Mouse (Mus musculus) MEL (cell line): ENCODE measurements around the gene Crbn. TPM values are rescaled to one million over a fixed set of nuclear protein-coding genes. Genes with fewer than 3 reads are reported as not detected.

Source experiments
- DNase-seq: peaks from one replicate; pipeline ENCODE4 v3.0.0; 2011; ENCODE audit warnings: low read depth, low spot score
- H3K27ac ChIP-seq: 2 replicates; pipeline ENCODE4 v1.5.1; 2012; ENCODE audit warnings: low read depth, mild to moderate bottlenecking, control low read depth, low read length, moderate library complexity; ENCODE audit not compliant: control insufficient read depth
- H3K27me3 ChIP-seq, 2 experiments: fragments of 150-350 bp in 1 of 2; sonication (generic) in 1 of 2; 2 replicates each; pipeline ENCODE4 v1.6.1; 2012; ENCODE audit warnings: low read length in 2 of 2, mild to moderate bottlenecking in 2 of 2, improper control_type of control experiment in 1 of 2, moderate library complexity in 1 of 2; ENCODE audit not compliant: insufficient read depth in 2 of 2, control insufficient read depth in 1 of 2
- H3K36me3 ChIP-seq, 2 experiments: 2 replicates each; pipeline ENCODE4 v1.6.1; 2012 to 2014; ENCODE audit warnings: low read length in 2 of 2, improper control_type of control experiment in 1 of 2, inconsistent platforms in 1 of 2, mild to moderate bottlenecking in 1 of 2; ENCODE audit not compliant: insufficient read depth in 2 of 2, control insufficient read depth in 1 of 2
- H3K4me1 ChIP-seq, 2 experiments: fragments of 150-350 bp in 1 of 2; sonication (generic) in 1 of 2; 2 replicates each; pipeline ENCODE4 v1.6.1; 2012; ENCODE audit warnings: low read length in 2 of 2, improper control_type of control experiment in 1 of 2, mild to moderate bottlenecking in 1 of 2; ENCODE audit not compliant: insufficient read depth in 2 of 2, control insufficient read depth in 1 of 2
- H3K4me3 ChIP-seq, 2 experiments: fragments of 150-350 bp in 1 of 2; sonication (generic) in 1 of 2; 2 replicates each; pipeline ENCODE4 v1.5.1; 2012; ENCODE audit warnings: low read depth in 2 of 2, low read length in 2 of 2, mild to moderate bottlenecking in 2 of 2, moderate library complexity in 2 of 2, control low read depth in 1 of 2, improper control_type of control experiment in 1 of 2; ENCODE audit not compliant: control insufficient read depth in 1 of 2, insufficient read depth in 1 of 2
- H3K79me2 ChIP-seq: 2 replicates; pipeline ENCODE4 v1.6.1; 2012; ENCODE audit warnings: mild to moderate bottlenecking, low read length, moderate library complexity; ENCODE audit not compliant: control insufficient read depth, poor library complexity, insufficient read depth
- H3K9ac ChIP-seq: 2 replicates; pipeline ENCODE4 v1.6.1; 2012; ENCODE audit warnings: low read depth, mild to moderate bottlenecking, control low read depth, low read length, moderate library complexity; ENCODE audit not compliant: control insufficient read depth, poor library complexity, severe bottlenecking
- H3K9me3 ChIP-seq: fragments of 150-350 bp; sonication (generic); replicated peaks from 2 replicates; pipeline ENCODE4 v1.6.1; 2012; ENCODE audit warnings: mild to moderate bottlenecking, low read length, improper control_type of control experiment, moderate library complexity; ENCODE audit not compliant: insufficient read depth
- BHLHE40 ChIP-seq: IDR thresholded peaks from 2 replicates; pipeline ENCODE4 v1.6.1; 2012; ENCODE audit warnings: low read depth, mild to moderate bottlenecking, inconsistent platforms, low read length, improper control_type of control experiment, borderline replicate concordance
- CHD1 ChIP-seq: IDR thresholded peaks from 2 replicates; pipeline ENCODE4 v1.6.1; 2012; ENCODE audit warnings: low read depth, mild to moderate bottlenecking, inconsistent platforms, low read length, improper control_type of control experiment
- CHD2 ChIP-seq: IDR thresholded peaks from 2 replicates; pipeline ENCODE4 v1.6.1; 2011; ENCODE audit warnings: low read length, improper control_type of control experiment
- E2F4 ChIP-seq: IDR thresholded peaks from 2 replicates; pipeline ENCODE4 v1.6.1; 2011; ENCODE audit warnings: low read depth, low read length, improper control_type of control experiment, borderline replicate concordance
- ELF1 ChIP-seq: IDR thresholded peaks from 2 replicates; pipeline ENCODE4 v1.6.1; 2014; ENCODE audit warnings: low read depth, mild to moderate bottlenecking, inconsistent platforms, low read length, improper control_type of control experiment, moderate library complexity
- ETS1 ChIP-seq: IDR thresholded peaks from 2 replicates; pipeline ENCODE4 v1.6.1; 2012; ENCODE audit warnings: low read depth, mild to moderate bottlenecking, inconsistent platforms, low read length, improper control_type of control experiment, moderate library complexity
- GABPA ChIP-seq: IDR thresholded peaks from 2 replicates; pipeline ENCODE4 v1.6.1; 2012; ENCODE audit warnings: low read depth, mild to moderate bottlenecking, inconsistent platforms, low read length, improper control_type of control experiment, moderate library complexity
- GATA1 ChIP-seq: IDR thresholded peaks from 2 replicates; pipeline ENCODE4 v1.6.1; 2011; ENCODE audit warnings: low read depth, low read length, improper control_type of control experiment
- HCFC1 ChIP-seq: IDR thresholded peaks from 2 replicates; pipeline ENCODE4 v1.6.1; 2012; ENCODE audit warnings: low read depth, mild to moderate bottlenecking, inconsistent platforms, low read length, improper control_type of control experiment, moderate library complexity
- JUND ChIP-seq: IDR thresholded peaks from 2 replicates; pipeline ENCODE4 v1.6.1; 2011; ENCODE audit warnings: low read depth, mild to moderate bottlenecking, improper control_type of control experiment, low read length
- KAT2A ChIP-seq: conservative IDR thresholded peaks from 2 replicates; pipeline ENCODE4 v1.6.1; 2012; ENCODE audit warnings: low read depth, low read length, improper control_type of control experiment, inconsistent platforms
- MAZ ChIP-seq: IDR thresholded peaks from 2 replicates; pipeline ENCODE4 v1.6.1; 2012; ENCODE audit warnings: low read depth, mild to moderate bottlenecking, inconsistent platforms, low read length, improper control_type of control experiment
- MEF2A ChIP-seq: IDR thresholded peaks from 2 replicates; pipeline ENCODE4 v1.6.1; 2014; ENCODE audit warnings: low read depth, mild to moderate bottlenecking, inconsistent platforms, low read length, improper control_type of control experiment; ENCODE audit not compliant: poor library complexity, insufficient replicate concordance, severe bottlenecking; ENCODE audit errors: extremely low read depth
- MXI1 ChIP-seq: IDR thresholded peaks from 2 replicates; pipeline ENCODE4 v1.6.1; 2011; ENCODE audit warnings: mild to moderate bottlenecking, low read depth, low read length, improper control_type of control experiment
- MYB ChIP-seq: IDR thresholded peaks from 2 replicates; pipeline ENCODE4 v1.6.1; 2011; ENCODE audit warnings: mild to moderate bottlenecking, low read depth, low read length, improper control_type of control experiment
- MYC ChIP-seq: IDR thresholded peaks from 2 replicates; pipeline ENCODE4 v1.6.1; 2011; ENCODE audit warnings: low read depth, mild to moderate bottlenecking, low read length, improper control_type of control experiment, moderate library complexity
- NELFE ChIP-seq: IDR thresholded peaks from 2 replicates; pipeline ENCODE4 v1.6.1; 2011; ENCODE audit warnings: low read depth, low read length, improper control_type of control experiment
- POLR2A ChIP-seq, 2 experiments: IDR thresholded peaks; 2 replicates each; pipeline ENCODE4 v1.6.1; 2011 to 2012; ENCODE audit warnings: low read length in 2 of 2, mild to moderate bottlenecking in 2 of 2, control low read depth in 1 of 2, improper control_type of control experiment in 1 of 2, low read depth in 1 of 2, moderate library complexity in 1 of 2; ENCODE audit not compliant: control insufficient read depth in 1 of 2, insufficient read depth in 1 of 2, poor library complexity in 1 of 2
- POLR2AphosphoS5 ChIP-seq: IDR thresholded peaks from 2 replicates; pipeline ENCODE4 v1.6.1; 2012; ENCODE audit warnings: low read depth, borderline replicate concordance, mild to moderate bottlenecking, inconsistent platforms, low read length, moderate library complexity, mixed read lengths
- SIN3A ChIP-seq: IDR thresholded peaks from 2 replicates; pipeline ENCODE4 v1.6.1; 2012; ENCODE audit warnings: low read length, improper control_type of control experiment, inconsistent platforms
- SMC3 ChIP-seq: IDR thresholded peaks from 2 replicates; pipeline ENCODE4 v1.6.1; 2011; ENCODE audit warnings: low read depth, low read length, improper control_type of control experiment
- TBP ChIP-seq: IDR thresholded peaks from 2 replicates; pipeline ENCODE4 v1.8.0; 2011; ENCODE audit warnings: low read depth, low read length, improper control_type of control experiment
- UBTF ChIP-seq: IDR thresholded peaks from 2 replicates; pipeline ENCODE4 v1.6.1; 2012; ENCODE audit warnings: low read depth, mild to moderate bottlenecking, inconsistent platforms, low read length, improper control_type of control experiment, moderate library complexity, borderline replicate concordance; ENCODE audit not compliant: insufficient read depth
- USF1 ChIP-seq: IDR thresholded peaks from 2 replicates; pipeline ENCODE4 v1.6.1; 2014; ENCODE audit warnings: low read depth, mild to moderate bottlenecking, inconsistent platforms, low read length, improper control_type of control experiment, moderate library complexity
- USF2 ChIP-seq, 2 experiments: IDR thresholded peaks; 2 replicates each; pipeline ENCODE4 v1.6.1; 2011 to 2012; ENCODE audit warnings: improper control_type of control experiment in 2 of 2, low read length in 2 of 2, borderline replicate concordance in 1 of 2, inconsistent platforms in 1 of 2, low read depth in 1 of 2, mild to moderate bottlenecking in 1 of 2; ENCODE audit not compliant: insufficient read depth in 1 of 2
- ZC3H11A ChIP-seq: IDR thresholded peaks from 2 replicates; pipeline ENCODE4 v1.6.1; 2012; ENCODE audit warnings: low read depth, mild to moderate bottlenecking, inconsistent platforms, low read length, improper control_type of control experiment
- ZKSCAN1 ChIP-seq: IDR thresholded peaks from 2 replicates; pipeline ENCODE4 v1.6.1; 2012; ENCODE audit warnings: low read depth, mild to moderate bottlenecking, inconsistent platforms, low read length, improper control_type of control experiment, moderate library complexity
- ZMIZ1 ChIP-seq: IDR thresholded peaks from 2 replicates; pipeline ENCODE4 v1.6.1; 2012; ENCODE audit warnings: low read depth, mild to moderate bottlenecking, inconsistent platforms, low read length, improper control_type of control experiment, moderate library complexity
- ZNF384 ChIP-seq: IDR thresholded peaks from 2 replicates; pipeline ENCODE4 v1.6.1; 2012; ENCODE audit warnings: low read depth, mild to moderate bottlenecking, inconsistent platforms, low read length, improper control_type of control experiment
- polyA plus RNA-seq, 2 experiments: library from polyadenylated mRNA; stranded (reverse) in 1 of 2; unstranded in 1 of 2; fragments of >175 nt in 1 of 2; fragments of >200 nt in 1 of 2; gene quantifications; 2 replicates each; pipeline versions ENCODE4 v1.2.1 to v1.2.4; 2012; ENCODE audit warnings: low replicate concordance in 2 of 2, low read depth in 1 of 2; ENCODE audit not compliant: insufficient read length in 2 of 2, insufficient read depth in 1 of 2, missing spikeins in 1 of 2
- total RNA-seq: library from RNA; depleted of rRNA; stranded (reverse); fragments of 300-350 nt; gene quantifications from 2 replicates; pipeline ENCODE4 v1.2.3, GENCODE M21; 2012

Crbn gene
- total and polyA plus RNA-seq, 3 experiments: 17.0 to 21.0 TPM; not detected in 1

DNA sequence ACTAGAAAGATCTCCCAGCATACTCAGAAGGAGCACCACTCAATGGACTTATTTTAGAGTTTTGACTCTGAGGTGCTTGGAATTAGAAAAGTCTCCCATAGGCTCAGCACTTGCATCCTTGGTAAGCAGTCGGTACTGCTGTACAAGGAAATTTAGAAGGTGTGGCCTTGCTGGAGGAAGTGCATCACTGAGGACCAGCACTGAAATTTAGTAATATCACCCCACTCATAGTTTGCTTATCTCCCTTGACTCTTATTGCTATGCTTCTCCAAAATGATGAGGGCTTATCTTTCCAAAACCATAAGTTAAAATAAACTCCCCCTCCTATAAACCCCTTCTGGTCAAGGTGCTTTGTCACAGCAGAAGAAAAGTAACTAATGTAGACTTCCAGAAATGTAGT lies 38.4 kb downstream of the Crbn start:
- no peak for TF ChIP-seq GATA1
- no peak for TF ChIP-seq JUND
- TF ChIP-seq UBTF: no peak
- TF ChIP-seq SIN3A: no peak
- TF ChIP-seq ELF1: no peak
- no peak for TF ChIP-seq GABPA
- TF ChIP-seq USF2 (IDR thresholded peaks at IDR 0.05; ENCODE audit: borderline replicate concordance in 1 of 2, insufficient read depth in 1 of 2, low read depth in 1 of 2, low read length in 2 of 2): no peak
- TF ChIP-seq POLR2AphosphoS5: no peak
- TF ChIP-seq, all 39 proteins: peak for 0
- no peak overlapping the region for H3K9ac ChIP-seq

DNA sequence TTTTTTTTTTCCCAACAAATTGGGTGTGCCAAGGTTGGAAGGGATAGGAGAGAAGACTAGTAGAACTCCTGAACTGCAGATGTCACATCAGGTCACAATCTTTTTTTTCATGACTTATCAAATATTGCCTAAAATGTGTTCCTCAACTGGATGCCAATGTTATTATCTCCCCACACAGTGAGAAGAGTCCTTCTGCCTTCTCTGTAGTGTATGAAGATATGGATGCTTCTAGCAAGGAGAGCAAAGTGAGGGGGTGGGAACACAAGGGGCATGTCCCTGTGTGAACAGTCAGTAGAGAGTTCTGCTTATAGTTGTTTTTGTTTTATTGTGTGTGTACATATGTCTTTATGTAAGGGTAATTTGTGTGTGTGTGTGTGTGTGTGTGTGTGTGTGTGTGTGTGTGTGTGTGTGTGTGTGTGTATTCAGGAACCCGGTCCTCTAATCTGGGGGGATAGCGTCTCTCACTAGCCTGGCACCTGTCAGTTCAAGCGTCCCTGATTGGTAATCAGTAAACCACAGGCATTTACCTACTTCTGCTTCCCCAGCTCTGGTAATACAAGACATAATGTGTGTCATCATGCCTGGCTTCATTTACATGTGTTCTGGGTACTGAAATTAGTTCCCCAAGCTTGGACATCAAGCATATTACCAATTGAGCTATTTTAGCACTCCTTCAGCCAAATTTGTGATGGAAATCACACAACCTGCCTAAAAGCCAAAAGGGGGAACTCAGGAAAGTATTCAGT lies 39.2 kb downstream of the Crbn start:
- H3K79me2 ChIP-seq: no peaks in the 10 kb centered on the region
- H3K4me3 ChIP-seq: no peak overlapping the region
- no peaks in the 10 kb centered on the region for H3K9me3 ChIP-seq
- H3K27ac ChIP-seq: no peak overlapping the region
- H3K27me3 ChIP-seq: peaks cover 0 to 3% of the 10 kb centered on the region in 2 experiments; a peak in 2 of 4 replicates
- no peak overlapping the region for H3K9ac ChIP-seq
- peak; percentile 65 for DNase-seq
- H3K4me1 ChIP-seq: peaks cover 8 to 21% of the 10 kb centered on the region in 2 experiments
- H3K36me3 ChIP-seq: peaks cover 0 to 21% of the 10 kb centered on the region in 2 experiments; a peak in 2 of 4 replicates
- TF ChIP-seq UBTF (no peak), MXI1 (0 out of 2 replicates have a peak, but pooled peaks have one; percentile 12), CHD2 (no peak), BHLHE40 (no peak), MYB (no peak), NELFE (no peak), SIN3A (no peak), USF1 (no peak), TBP (no peak), HCFC1 (no peak), E2F4 (no peak), CHD1 (no peak), ZNF384 (peak; percentile 20; the same call in 1 of the 2 replicates), POLR2A (IDR thresholded peaks at IDR 0.05; ENCODE audit: control insufficient read depth in 1 of 2, insufficient read depth in 1 of 2, low read depth in 1 of 2, low read length in 2 of 2, poor library complexity in 1 of 2) (no peak), GABPA (no peak), ETS1 (peak; percentile 36; the same call in 1 of the 2 replicates), MYC (peak; percentile 57; the same call in 1 of the 2 replicates), MEF2A (no peak), ZMIZ1 (no peak), SMC3 (no peak), ZC3H11A (no peak), USF2 (IDR thresholded peaks at IDR 0.05; ENCODE audit: borderline replicate concordance in 1 of 2, insufficient read depth in 1 of 2, low read depth in 1 of 2, low read length in 2 of 2) (no peak), KAT2A (no peak), MAZ (no peak), JUND (no peak), ZKSCAN1 (no peak), POLR2AphosphoS5 (no peak)

More for the DNA sequence above, 38.4 kb downstream of the Crbn start:
- Histone ChIP-seq H3K9me3 (no peaks in the 10 kb centered on the region), H3K4me1 (peaks cover 8 to 21% of the 10 kb centered on the region in 2 experiments), H3K27me3 (peaks cover 2 to 3% of the 10 kb centered on the region in 2 experiments), H3K4me3 (no peak overlapping the region), H3K27ac (no peak overlapping the region), H3K36me3 (peaks cover 0 to 21% of the 10 kb centered on the region in 2 experiments; a peak in 2 of 4 replicates), H3K79me2 (no peaks in the 10 kb centered on the region)
- peak; percentile 35 for DNase-seq
